Mouse (Mus musculus) bone marrow macrophage, adult 2 months (primary cell): ENCODE data around the gene Tas2r135. TPM values are rescaled to one million over a fixed set of nuclear protein-coding genes. Genes with fewer than 3 reads are reported as not detected.

ENCODE experiments used
- H3K27ac ChIP-seq: 2 replicates; pipeline ENCODE4 v1.5.1; 2012; ENCODE audit warnings: low read depth, low read length; ENCODE audit not compliant: insufficient read depth
- H3K4me1 ChIP-seq: 2 replicates; pipeline ENCODE4 v1.6.1; 2012; ENCODE audit warnings: low read length; ENCODE audit not compliant: control insufficient read depth, insufficient read depth
- H3K4me3 ChIP-seq: 2 replicates; pipeline ENCODE4 v1.5.1; 2012; ENCODE audit warnings: mild to moderate bottlenecking, low read length, moderate library complexity; ENCODE audit not compliant: insufficient read depth
- CTCF ChIP-seq: IDR thresholded peaks from 2 replicates; pipeline ENCODE4 v1.5.1; 2012; ENCODE audit warnings: low read depth, mild to moderate bottlenecking, low read length, moderate library complexity
- POLR2A ChIP-seq: IDR thresholded peaks from 2 replicates; pipeline ENCODE4 v1.6.1; 2012; ENCODE audit warnings: mild to moderate bottlenecking, low read depth, low read length, borderline replicate concordance
- polyA plus RNA-seq: library from polyadenylated mRNA; stranded (reverse); fragments of >200 nt; gene quantifications from 2 replicates; pipeline ENCODE4 v1.2.4, GENCODE M21; 2012; ENCODE audit not compliant: missing spikeins, insufficient read depth, insufficient read length

The Tas2r135 gene
- polyA plus RNA-seq, 1 experiment: not detected

- TF ChIP-seq POLR2A (no peak), CTCF (no peak)
- no peak overlapping the region for H3K27ac ChIP-seq
These were observed 21.1 kb downstream of the Tas2r135 start for GRCm38 (mm10) chr6:42426337-42426736.

GRCm38 (mm10) chr6:42433554-42433953 lies 28.3 kb downstream of the Tas2r135 start:
- Histone ChIP-seq H3K27ac (no peak overlapping the region), H3K4me3 (no peak overlapping the region), H3K4me1 (no peaks in the 10 kb centered on the region)
- TF ChIP-seq CTCF (no peak), POLR2A (no peak)

More at GRCm38 (mm10) chr6:42426337-42426736, 21.1 kb downstream of the Tas2r135 start:
- H3K4me1 ChIP-seq: no peaks in the 10 kb centered on the region
- H3K4me3 ChIP-seq: no peak overlapping the region

GRCm38 (mm10) chr6:42434446-42434845 lies 29.2 kb downstream of the Tas2r135 start, which contains the start of gene Tas2r126:
Gene Tas2r126 (plus strand): TSS chr6:42434535.
- Histone ChIP-seq H3K4me3 (no peak within 1 kb of the TSS), H3K4me1 (no peaks in the 10 kb centered on the region), H3K27ac (no peak within 1 kb of the TSS)
- TF ChIP-seq POLR2A (no peak), CTCF (no peak)

- TF ChIP-seq CTCF: no peak
- no peak for TF ChIP-seq POLR2A
- no peak overlapping the region for H3K27ac ChIP-seq
- no peak overlapping the region for H3K4me3 ChIP-seq
- H3K4me1 ChIP-seq: no peaks in the 10 kb centered on the region
These were observed 30.3 kb downstream of the Tas2r135 start for GRCm38 (mm10) chr6:42435490-42435889.

GRCm38 (mm10) chr6:42441395-42441794 lies 36.2 kb downstream of the Tas2r135 start:
- Histone ChIP-seq H3K27ac (no peak overlapping the region), H3K4me1 (no peaks in the 10 kb centered on the region), H3K4me3 (no peak overlapping the region)
- TF ChIP-seq CTCF: no peak
- TF ChIP-seq POLR2A: no peak

- Histone ChIP-seq H3K4me3 (no peak overlapping the region), H3K4me1 (no peaks in the 10 kb centered on the region), H3K27ac (no peak overlapping the region)
- no peak for TF ChIP-seq POLR2A
- TF ChIP-seq CTCF: no peak
These were observed 39.3 kb downstream of the Tas2r135 start for GRCm38 (mm10) chr6:42444491-42444890.

- no peak for TF ChIP-seq POLR2A
- TF ChIP-seq CTCF: no peak
- H3K4me3 ChIP-seq: no peak overlapping the region
- no peak overlapping the region for H3K27ac ChIP-seq
- no peaks in the 10 kb centered on the region for H3K4me1 ChIP-seq
These were observed 42.1 kb downstream of the Tas2r135 start for GRCm38 (mm10) chr6:42447381-42447780.

Other genes starting within 250 kb of the Tas2r135 start
- gene Tas2r144, start 190.1 kb upstream of the Tas2r135 start, polyA plus RNA-seq: not detected in 2 replicates
- 18.6 and 27.3 TPM in 2 replicates for gene Gstk1, start 159.5 kb upstream of the Tas2r135 start, polyA plus RNA-seq
- not detected in 2 replicates for gene Tmem139, start 143.5 kb upstream of the Tas2r135 start, polyA plus RNA-seq
- gene Casp2, start 140.4 kb upstream of the Tas2r135 start, polyA plus RNA-seq: 37.0 and 37.5 TPM in 2 replicates
- gene Clcn1, start 118.7 kb upstream of the Tas2r135 start, polyA plus RNA-seq: 0.36 TPM in 1 of 2 replicates, not detected in the other
- not detected in 2 replicates for gene Fam131b, start 80.8 kb upstream of the Tas2r135 start, polyA plus RNA-seq
- gene Zyx, start 55.8 kb upstream of the Tas2r135 start, polyA plus RNA-seq: 88.7 and 98.6 TPM in 2 replicates
- not detected in 2 replicates for gene Epha1, start 32.2 kb upstream of the Tas2r135 start, polyA plus RNA-seq
- gene Tas2r143, start 5.2 kb upstream of the Tas2r135 start, polyA plus RNA-seq: not detected in 2 replicates
- not detected in 2 replicates for gene Tas2r126, start 29.1 kb downstream of the Tas2r135 start, polyA plus RNA-seq
- gene Olfr458, start 59.8 kb downstream of the Tas2r135 start, polyA plus RNA-seq: not detected in 2 replicates
- not detected in 2 replicates for gene Olfr457, start 70.9 kb downstream of the Tas2r135 start, polyA plus RNA-seq
- not detected in 2 replicates for gene Olfr456, start 81.8 kb downstream of the Tas2r135 start, polyA plus RNA-seq
- not detected in 2 replicates for gene Olfr455, start 142.2 kb downstream of the Tas2r135 start, polyA plus RNA-seq
- not detected in 2 replicates for gene Tcaf3, start 192.3 kb downstream of the Tas2r135 start, polyA plus RNA-seq
- gene Tcaf2, start 239.8 kb downstream of the Tas2r135 start, polyA plus RNA-seq: not detected in 2 replicates